Mouse (Mus musculus) midbrain, embryonic 16.5 days (tissue): Measurements from ENCODE around the gene Arhgef3. TPM values are rescaled to one million over a fixed set of nuclear protein-coding genes. Genes with fewer than 3 reads are reported as not detected.

Experiments used
- ATAC-seq: fragments of 200-750 bp; cut with Nextera tagmentation; 2 replicates; pipeline ENCODE4 v1.8.0; 2017; ENCODE audit warnings: moderate TSS enrichment
- H3K27ac ChIP-seq: fragments of 300-500 bp; sonication (generic); 2 replicates; pipeline ENCODE4 v1.5.1; 2014; ENCODE audit warnings: mild to moderate bottlenecking, low read length, mixed read lengths
- H3K27me3 ChIP-seq: fragments of 300-500 bp; sonication (generic); 2 replicates; pipeline ENCODE4 v1.6.1; 2014; ENCODE audit warnings: low read depth, low read length, mixed read lengths; ENCODE audit not compliant: control insufficient read depth, insufficient read depth
- H3K36me3 ChIP-seq: fragments of 300-500 bp; sonication (generic); 2 replicates; pipeline ENCODE4 v1.6.1; 2014; ENCODE audit warnings: mild to moderate bottlenecking, low read length, moderate library complexity, mixed read lengths; ENCODE audit not compliant: control insufficient read depth, insufficient read depth
- H3K4me1 ChIP-seq: fragments of 300-500 bp; sonication (generic); 2 replicates; pipeline ENCODE4 v1.6.1; 2014; ENCODE audit warnings: mild to moderate bottlenecking, low read length, mixed read lengths; ENCODE audit not compliant: control insufficient read depth, insufficient read depth
- H3K4me2 ChIP-seq: fragments of 300-500 bp; sonication (generic); 2 replicates; pipeline ENCODE4 v1.6.1; 2014; ENCODE audit warnings: mild to moderate bottlenecking, low read length, mixed read lengths
- H3K4me3 ChIP-seq: fragments of 300-500 bp; sonication (generic); 2 replicates; pipeline ENCODE4 v1.5.1; 2014; ENCODE audit warnings: low read depth, mild to moderate bottlenecking, low read length, moderate library complexity, mixed read lengths
- H3K9ac ChIP-seq: fragments of 300-500 bp; sonication (generic); 2 replicates; pipeline ENCODE4 v1.6.1; 2014; ENCODE audit warnings: low read depth, low read length, mixed read lengths
- H3K9me3 ChIP-seq: fragments of 300-500 bp; sonication (generic); replicated peaks from 2 replicates; pipeline ENCODE4 v1.6.1; 2014; ENCODE audit warnings: mild to moderate bottlenecking, low read length, mixed read lengths; ENCODE audit not compliant: control insufficient read depth, poor library complexity, severe bottlenecking
- WGBS: fragments of 180-500 bp; shearing (Covaris S2); extraction: QIAGEN DNeasy Blood & Tissue Kit; methylation state at CpG from one replicate; pipeline ENCODE4 v1.1.7; 2014; 5-methylcytosine and 5-hydroxymethylcytosine counted together
- polyA plus RNA-seq: library from polyadenylated mRNA; unstranded; fragments of >200 nt; fragmentation: Nextera tagmentation; extraction: Ambion mirVana; gene quantifications from 2 replicates; pipeline ENCODE4 v1.2.1, GENCODE M21; 2015

Gene Arhgef3
- polyA plus RNA-seq, 1 experiment from 2014 or later: 10.8 TPM

GRCm38 (mm10) chr14:27268986-27269700 lies 154.4 kb downstream of the Arhgef3 start:
- Histone ChIP-seq H3K9ac (no peak overlapping the region), H3K4me2 (no peak overlapping the region), H3K4me1 (peaks cover 15% of the 10 kb centered on the region), H3K27me3 (no peaks in the 10 kb centered on the region), H3K9me3 (no peaks in the 10 kb centered on the region), H3K27ac (no peak overlapping the region), H3K4me3 (no peak overlapping the region), H3K36me3 (no peaks in the 10 kb centered on the region)
- 85% methylated on average over 16 of the region's 16 CpGs for WGBS
- ATAC-seq: no peak

GRCm38 (mm10) chr14:27269836-27270235 lies 155.1 kb downstream of the Arhgef3 start:
- H3K36me3 ChIP-seq: no peaks in the 10 kb centered on the region
- no peak overlapping the region for H3K4me3 ChIP-seq
- no peak overlapping the region for H3K9ac ChIP-seq
- H3K27me3 ChIP-seq: no peaks in the 10 kb centered on the region
- ATAC-seq: no peak
- WGBS: 70% methylated on average over 4 of the region's 4 CpGs
- peaks cover 15% of the 10 kb centered on the region for H3K4me1 ChIP-seq
- no peak overlapping the region for H3K27ac ChIP-seq
- no peak overlapping the region for H3K4me2 ChIP-seq
- H3K9me3 ChIP-seq: no peaks in the 10 kb centered on the region

GRCm38 (mm10) chr14:27270466-27270865 lies 155.8 kb downstream of the Arhgef3 start:
- no peak overlapping the region for H3K4me2 ChIP-seq
- no peak for ATAC-seq
- H3K36me3 ChIP-seq: no peaks in the 10 kb centered on the region
- WGBS: 95% methylated on average over 4 of the region's 4 CpGs
- no peak overlapping the region for H3K9ac ChIP-seq
- peaks cover 15% of the 10 kb centered on the region for H3K4me1 ChIP-seq
- H3K4me3 ChIP-seq: no peak overlapping the region
- no peaks in the 10 kb centered on the region for H3K27me3 ChIP-seq
- no peak overlapping the region for H3K27ac ChIP-seq
- no peaks in the 10 kb centered on the region for H3K9me3 ChIP-seq

GRCm38 (mm10) chr14:27271371-27272071 lies 156.8 kb downstream of the Arhgef3 start:
- Histone ChIP-seq H3K4me3 (no peak overlapping the region), H3K9ac (no peak overlapping the region), H3K9me3 (no peaks in the 10 kb centered on the region), H3K4me1 (peaks cover 15% of the 10 kb centered on the region), H3K36me3 (no peaks in the 10 kb centered on the region), H3K27ac (peak overlapping the region; percentile 24; the same call in 1 of the 2 replicates), H3K4me2 (no peak overlapping the region), H3K27me3 (no peaks in the 10 kb centered on the region)
- peak; percentile 25; the same call in 1 of the 2 replicates for ATAC-seq
- WGBS: 51% methylated on average over 10 of the region's 10 CpGs

GRCm38 (mm10) chr14:27272072-27272834 lies 157.6 kb downstream of the Arhgef3 start:
- ATAC-seq: peak; percentile 66; the same call in 1 of the 2 replicates
- 12% methylated on average over 11 of the region's 11 CpGs for WGBS
- Histone ChIP-seq H3K36me3 (no peaks in the 10 kb centered on the region), H3K9me3 (no peaks in the 10 kb centered on the region), H3K27me3 (no peaks in the 10 kb centered on the region), H3K4me3 (no peak overlapping the region), H3K4me1 (peaks cover 15% of the 10 kb centered on the region), H3K27ac (peak overlapping the region; percentile 24; the same call in 1 of the 2 replicates), H3K4me2 (no peak overlapping the region), H3K9ac (no peak overlapping the region)

GRCm38 (mm10) chr14:27272835-27273138 lies 158.1 kb downstream of the Arhgef3 start:
- H3K4me3 ChIP-seq: no peak overlapping the region
- no peak for ATAC-seq
- H3K36me3 ChIP-seq: no peaks in the 10 kb centered on the region
- 36% methylated on average over 2 of the region's 2 CpGs for WGBS
- peaks cover 15% of the 10 kb centered on the region for H3K4me1 ChIP-seq
- no peak overlapping the region for H3K27ac ChIP-seq
- H3K4me2 ChIP-seq: no peak overlapping the region
- H3K9ac ChIP-seq: no peak overlapping the region
- H3K27me3 ChIP-seq: no peaks in the 10 kb centered on the region
- H3K9me3 ChIP-seq: no peaks in the 10 kb centered on the region

GRCm38 (mm10) chr14:27273169-27273568 lies 158.5 kb downstream of the Arhgef3 start:
- H3K4me2 ChIP-seq: no peak overlapping the region
- no peak overlapping the region for H3K9ac ChIP-seq
- no peaks in the 10 kb centered on the region for H3K9me3 ChIP-seq
- no peaks in the 10 kb centered on the region for H3K36me3 ChIP-seq
- peaks cover 15% of the 10 kb centered on the region for H3K4me1 ChIP-seq
- H3K27me3 ChIP-seq: no peaks in the 10 kb centered on the region
- no peak overlapping the region for H3K4me3 ChIP-seq
- no peak overlapping the region for H3K27ac ChIP-seq
- no peak for ATAC-seq

- no peaks in the 10 kb centered on the region for H3K9me3 ChIP-seq
- ATAC-seq: no peak
- WGBS: 84% methylated on average over 3 of the region's 3 CpGs
- no peaks in the 10 kb centered on the region for H3K27me3 ChIP-seq
- H3K4me1 ChIP-seq: peaks cover 4% of the 10 kb centered on the region
- H3K27ac ChIP-seq: no peak overlapping the region
- no peak overlapping the region for H3K4me2 ChIP-seq
- H3K9ac ChIP-seq: no peak overlapping the region
- no peak overlapping the region for H3K4me3 ChIP-seq
- H3K36me3 ChIP-seq: no peaks in the 10 kb centered on the region
Measured at GRCm38 (mm10) chr14:27277259-27277658, 162.6 kb downstream of the Arhgef3 start.
